In genomic region chr19:10949112-10949511, GRCm38 (mm10) we compare ENCODE assay signal across 8 mouse cellular contexts. TPM values are rescaled to one million over a fixed set of nuclear protein-coding genes. Genes with fewer than 3 reads are reported as not detected.
A peak's percentile ranks its signal among the peaks of the same experiment; 100 is the strongest.
DNase-seq lines count a peak whose midpoint lies in the region; ATAC-seq lines count a peak whose summit lies in the region.

Gene Ccdc86, minus strand, starts transcription at chr19:10949266.

- H3K9me3 ChIP-seq in hindbrain, embryonic 11.5 days (ENCODE audit: control insufficient read depth, low read length) = no peaks in the 10 kb centered on the region

- WGBS in hindbrain, embryonic 11.5 days = under 1% methylated on average over 30 of the region's 30 CpGs

- ATAC-seq in hindbrain, embryonic 11.5 days (ENCODE audit: low FRiP score) = peak; percentile 98

- H3K9ac ChIP-seq in hindbrain, embryonic 11.5 days (ENCODE audit: low read depth, low read length) = peak within 1 kb of the TSS; percentile 62

- peak within 1 kb of the TSS; percentile 67 for H3K4me3 ChIP-seq in hindbrain, embryonic 11.5 days (ENCODE audit: low read depth, low read length)

- H3K4me2 ChIP-seq in hindbrain, embryonic 11.5 days (replicated peaks; ENCODE audit: low read depth, low read length) = peak within 1 kb of the TSS; percentile 93

- H3K27me3 ChIP-seq in hindbrain, embryonic 11.5 days (ENCODE audit: control insufficient read depth, insufficient read depth, low read length) = no peaks in the 10 kb centered on the region

- peak; percentile 96 for DNase-seq in Muller cell, postnatal 12 days (ENCODE audit: inconsistent ontology term)
- peak; percentile 96 for DNase-seq in cerebellum, adult 9-11 months
- DNase-seq in frontal cortex, adult 2 months (ENCODE audit: extremely low spot score in 1 of 2, low spot score in 1 of 2) = peak; percentile 96 to 98
- DNase-seq in hindbrain, embryonic 11.5 days (ENCODE audit: low spot score) = peak; percentile 99
- DNase-seq in layer of hippocampus, postnatal 10 days (ENCODE audit: low spot score in 2 of 2) = peak; percentile 95 to 96
- peak; percentile 99 for DNase-seq in lung, postnatal 10 days
- peak; percentile 92 for DNase-seq in ovary, postnatal 36 days (ENCODE audit: low spot score)
- DNase-seq in thymus, postnatal 25 days = peak; percentile 94

- no peaks in the 10 kb centered on the region; the same call in 1 of the 2 replicates for H3K36me3 ChIP-seq in hindbrain, embryonic 11.5 days (ENCODE audit: control insufficient read depth, insufficient read depth, low read length)

- no peak within 1 kb of the TSS for H3K27ac ChIP-seq in hindbrain, embryonic 11.5 days (ENCODE audit: low read depth, low read length)

- peaks cover 10% of the 10 kb centered on the region for H3K4me1 ChIP-seq in hindbrain, embryonic 11.5 days (replicated peaks; ENCODE audit: control insufficient read depth, insufficient read depth, low read length)

RNA-seq across cellular contexts. Expression of gene Ccdc86, which starts in this region (rescaled TPM):
- polyA plus RNA-seq in frontal cortex, adult 2 months (2012; rRNA removed) = 5.1 and 5.5 TPM in 2 replicates
- 17.5 and 20.1 TPM in 2 replicates for polyA plus RNA-seq in hindbrain, embryonic 11.5 days (2014; fragmentation: Nextera tagmentation; extraction: Ambion mirVana)
- 1 to 10 TPM; 9.3 to 9.9 TPM for total RNA-seq in layer of hippocampus, postnatal 10 days (2021)
